Mouse (Mus musculus) forebrain, embryonic 11.5 days (tissue): ENCODE measurements around the gene Neurl4. TPM values are rescaled to one million over a fixed set of nuclear protein-coding genes. Genes with fewer than 3 reads are reported as not detected.

ENCODE experiments used
- ATAC-seq: fragments of 200-750 bp; cut with Nextera tagmentation; replicated peaks from 2 replicates; pipeline ENCODE4 v1.8.0; 2017; ENCODE audit warnings: moderate TSS enrichment; ENCODE audit not compliant: low FRiP score
- DNase-seq: peaks from one replicate; pipeline ENCODE4 v3.0.0-alpha.2; 2017; ENCODE audit warnings: low spot score
- H3K27ac ChIP-seq: fragments of 300-500 bp; sonication (generic); 2 replicates; pipeline ENCODE4 v1.5.1; 2014; ENCODE audit warnings: low read depth, low read length
- H3K27me3 ChIP-seq: fragments of 300-500 bp; sonication (generic); 2 replicates; pipeline ENCODE4 v1.6.1; 2014; ENCODE audit warnings: mild to moderate bottlenecking, low read length, mixed read lengths; ENCODE audit not compliant: control insufficient read depth, insufficient read depth
- H3K36me3 ChIP-seq: fragments of 300-500 bp; sonication (generic); 2 replicates; pipeline ENCODE4 v1.6.1; 2014; ENCODE audit warnings: mild to moderate bottlenecking, low read length, moderate library complexity, mixed read lengths; ENCODE audit not compliant: control insufficient read depth, insufficient read depth
- H3K4me1 ChIP-seq: fragments of 300-500 bp; sonication (generic); replicated peaks from 2 replicates; pipeline ENCODE4 v1.6.1; 2014; ENCODE audit warnings: low read length, mixed read lengths; ENCODE audit not compliant: control insufficient read depth, insufficient read depth
- H3K4me2 ChIP-seq: fragments of 300-500 bp; sonication (generic); 2 replicates; pipeline ENCODE4 v1.6.1; 2014; ENCODE audit warnings: low read depth, mild to moderate bottlenecking, low read length, moderate library complexity, mixed read lengths; ENCODE audit not compliant: severe bottlenecking
- H3K4me3 ChIP-seq: fragments of 300-500 bp; sonication (generic); 2 replicates; pipeline ENCODE4 v1.5.1; 2014; ENCODE audit warnings: low read depth, low read length
- H3K9ac ChIP-seq: fragments of 300-500 bp; sonication (generic); 2 replicates; pipeline ENCODE4 v1.6.1; 2014; ENCODE audit warnings: low read length
- H3K9me3 ChIP-seq: fragments of 300-500 bp; sonication (generic); 2 replicates; pipeline ENCODE4 v1.6.1; 2016; ENCODE audit warnings: low read length, mixed read lengths; ENCODE audit not compliant: control insufficient read depth
- WGBS: fragments of 180-500 bp; shearing (Covaris S2); extraction: QIAGEN DNeasy Blood & Tissue Kit; methylation state at CpG from one replicate; pipeline ENCODE4 v1.1.7; 2014; 5-methylcytosine and 5-hydroxymethylcytosine counted together
- polyA plus RNA-seq: library from polyadenylated mRNA; unstranded; fragments of >200 nt; fragmentation: Nextera tagmentation; extraction: Ambion mirVana; gene quantifications from 2 replicates; pipeline ENCODE4 v1.2.1, GENCODE M21; 2014

The Neurl4 gene
- polyA plus RNA-seq, 1 experiment from 2014 or later, result 23.0 TPM

GRCm38 (mm10) chr11:69865561-69865960 is 35.3 kb upstream of the Neurl4 start:
- DNase-seq (no peak), ATAC-seq (no peak)
- Histone ChIP-seq H3K4me3 (no peak overlapping the region), H3K4me1 (no peaks in the 10 kb centered on the region), H3K27me3 (no peaks in the 10 kb centered on the region), H3K9me3 (no peaks in the 10 kb centered on the region), H3K4me2 (no peak overlapping the region), H3K9ac (no peak overlapping the region), H3K27ac (no peak overlapping the region), H3K36me3 (no peaks in the 10 kb centered on the region)
- WGBS, result 88% methylated on average over 9 of the region's 9 CpGs

GRCm38 (mm10) chr11:69867335-69867734 is 33.5 kb upstream of the Neurl4 start:
- H3K4me2 ChIP-seq, result no peak overlapping the region

GRCm38 (mm10) chr11:69870289-69871069 is 30.4 kb upstream of the Neurl4 start:
- H3K27me3 ChIP-seq, result no peaks in the 10 kb centered on the region
- H3K9ac ChIP-seq, result no peak overlapping the region
- no peak overlapping the region for H3K4me3 ChIP-seq
- no peaks in the 10 kb centered on the region for H3K9me3 ChIP-seq
- no peaks in the 10 kb centered on the region for H3K36me3 ChIP-seq
- no peaks in the 10 kb centered on the region for H3K4me1 ChIP-seq
- 90% methylated on average over 2 of the region's 2 CpGs for WGBS
- no peak for DNase-seq
- ATAC-seq, result no peak
- H3K4me2 ChIP-seq, result no peak overlapping the region
- no peak overlapping the region for H3K27ac ChIP-seq

More at GRCm38 (mm10) chr11:69867335-69867734, 33.5 kb upstream of the Neurl4 start:
- no peaks in the 10 kb centered on the region for H3K36me3 ChIP-seq
- H3K27me3 ChIP-seq, result no peaks in the 10 kb centered on the region
- WGBS, result 76% methylated on average over 9 of the region's 9 CpGs
- DNase-seq (no peak), ATAC-seq (no peak)
- no peak overlapping the region for H3K9ac ChIP-seq
- no peak overlapping the region for H3K27ac ChIP-seq
- no peaks in the 10 kb centered on the region for H3K9me3 ChIP-seq
- no peak overlapping the region for H3K4me3 ChIP-seq
- no peaks in the 10 kb centered on the region for H3K4me1 ChIP-seq

- 90% methylated on average over 7 of the region's 7 CpGs for WGBS
- H3K27me3 ChIP-seq, result no peaks in the 10 kb centered on the region
- H3K9ac ChIP-seq, result no peak overlapping the region
- H3K4me3 ChIP-seq, result no peak overlapping the region
- no peak overlapping the region for H3K27ac ChIP-seq
- H3K4me1 ChIP-seq, result no peaks in the 10 kb centered on the region
- H3K36me3 ChIP-seq, result no peaks in the 10 kb centered on the region
- ATAC-seq (no peak), DNase-seq (no peak)
- no peak overlapping the region for H3K4me2 ChIP-seq
- no peaks in the 10 kb centered on the region for H3K9me3 ChIP-seq
Observed at GRCm38 (mm10) chr11:69871822-69872221, 29.1 kb upstream of the Neurl4 start.

GRCm38 (mm10) chr11:69872451-69872850 is 28.4 kb upstream of the Neurl4 start:
- peaks cover 3% of the 10 kb centered on the region; the same call in 1 of the 2 replicates for H3K4me1 ChIP-seq
- 89% methylated on average over 4 of the region's 4 CpGs for whole genome bisulfite sequencing
- no peaks in the 10 kb centered on the region for H3K36me3 ChIP-seq
- no peak for DNase-seq
- no peak overlapping the region for H3K27ac ChIP-seq
- no peak overlapping the region for H3K4me3 ChIP-seq
- no peaks in the 10 kb centered on the region for H3K27me3 ChIP-seq
- no peaks in the 10 kb centered on the region for H3K9me3 ChIP-seq
- no peak overlapping the region for H3K4me2 ChIP-seq
- no peak overlapping the region for H3K9ac ChIP-seq
- ATAC-seq, result no peak

- no peaks in the 10 kb centered on the region; the same call in 1 of the 2 replicates for H3K27me3 ChIP-seq
- H3K4me2 ChIP-seq, result no peak overlapping the region
- H3K27ac ChIP-seq, result no peak overlapping the region
- no peak overlapping the region for H3K9ac ChIP-seq
- DNase-seq (no peak), ATAC-seq (no peak)
- no peak overlapping the region for H3K4me3 ChIP-seq
- peaks cover 3% of the 10 kb centered on the region; the same call in 1 of the 2 replicates for H3K4me1 ChIP-seq
- WGBS, result 78% methylated on average over 7 of the region's 7 CpGs
- no peaks in the 10 kb centered on the region for H3K9me3 ChIP-seq
- no peaks in the 10 kb centered on the region for H3K36me3 ChIP-seq
Observed at GRCm38 (mm10) chr11:69876186-69876585, 24.7 kb upstream of the Neurl4 start.

GRCm38 (mm10) chr11:69876867-69877266 is 24.0 kb upstream of the Neurl4 start:
- H3K27ac ChIP-seq, result no peak overlapping the region
- H3K4me3 ChIP-seq, result 0 out of 2 replicates have a peak overlapping the region, but pooled peaks have one; percentile 6
- peak overlapping the region; percentile 43; the same call in 1 of the 2 replicates for H3K4me2 ChIP-seq
- H3K27me3 ChIP-seq, result peaks cover 2% of the 10 kb centered on the region; the same call in 1 of the 2 replicates
- ATAC-seq (peak; percentile 58; the same call in 1 of the 2 replicates), DNase-seq (peak; percentile 93)
- 2% methylated on average over 12 of the region's 12 CpGs for WGBS
- no peaks in the 10 kb centered on the region for H3K9me3 ChIP-seq
- no peaks in the 10 kb centered on the region for H3K36me3 ChIP-seq
- H3K4me1 ChIP-seq, result peaks cover 6% of the 10 kb centered on the region; the same call in 1 of the 2 replicates
- H3K9ac ChIP-seq, result peak overlapping the region; percentile 29

- 92% methylated on average over 11 of the region's 11 CpGs for WGBS
- no peaks in the 10 kb centered on the region for H3K36me3 ChIP-seq
- H3K9me3 ChIP-seq, result no peaks in the 10 kb centered on the region
- H3K4me1 ChIP-seq, result peaks cover 6% of the 10 kb centered on the region; the same call in 1 of the 2 replicates
- no peak within 1 kb of the TSS for H3K27ac ChIP-seq
- H3K4me2 ChIP-seq, result peak within 1 kb of the TSS; percentile 43; the same call in 1 of the 2 replicates
- H3K27me3 ChIP-seq, result peaks cover 5% of the 10 kb centered on the region; the same call in 1 of the 2 replicates
- H3K9ac ChIP-seq, result peak within 1 kb of the TSS; percentile 29
- DNase-seq (no peak), ATAC-seq (no peak)
- H3K4me3 ChIP-seq, result 0 out of 2 replicates have a peak within 1 kb of the TSS, but pooled peaks have one; percentile 6
Observed at GRCm38 (mm10) chr11:69877878-69878277, 23.0 kb upstream of the Neurl4 start, which contains the start of gene Tmem95. TSS of gene Tmem95 (minus strand) at chr11:69878018.
